Mouse (Mus musculus) liver, adult (tissue): Measurements from ENCODE around the gene Hccs.

ENCODE experiments used
- GATA4 ChIP-seq: IDR thresholded peaks from 2 replicates; pipeline ENCODE4 v1.6.1; 2014; ENCODE audit warnings: mild to moderate bottlenecking, low read length; ENCODE audit not compliant: insufficient replicate concordance

Hccs gene

GRCm38 (mm10) chrX:169319945-169320667, at the start of gene Hccs:
TSS of gene Hccs (minus strand) at chrX:169320372.
- TF ChIP-seq GATA4 = peak; percentile 17; the same call in 1 of the 2 replicates

- TF ChIP-seq GATA4 = no peak
Observed at GRCm38 (mm10) chrX:169357146-169357772, 37.1 kb upstream of the Hccs start.

- TF ChIP-seq GATA4 = no peak
Observed at GRCm38 (mm10) chrX:169338213-169338612, 18.0 kb upstream of the Hccs start.

GRCm38 (mm10) chrX:169337559-169337958, 17.4 kb upstream of the Hccs start:
- no peak for TF ChIP-seq GATA4

- TF ChIP-seq GATA4 = no peak
Observed at GRCm38 (mm10) chrX:169332264-169332663, 12.1 kb upstream of the Hccs start.

GRCm38 (mm10) chrX:169325929-169326595, 5.9 kb upstream of the Hccs start:
- no peak for TF ChIP-seq GATA4

DNA sequence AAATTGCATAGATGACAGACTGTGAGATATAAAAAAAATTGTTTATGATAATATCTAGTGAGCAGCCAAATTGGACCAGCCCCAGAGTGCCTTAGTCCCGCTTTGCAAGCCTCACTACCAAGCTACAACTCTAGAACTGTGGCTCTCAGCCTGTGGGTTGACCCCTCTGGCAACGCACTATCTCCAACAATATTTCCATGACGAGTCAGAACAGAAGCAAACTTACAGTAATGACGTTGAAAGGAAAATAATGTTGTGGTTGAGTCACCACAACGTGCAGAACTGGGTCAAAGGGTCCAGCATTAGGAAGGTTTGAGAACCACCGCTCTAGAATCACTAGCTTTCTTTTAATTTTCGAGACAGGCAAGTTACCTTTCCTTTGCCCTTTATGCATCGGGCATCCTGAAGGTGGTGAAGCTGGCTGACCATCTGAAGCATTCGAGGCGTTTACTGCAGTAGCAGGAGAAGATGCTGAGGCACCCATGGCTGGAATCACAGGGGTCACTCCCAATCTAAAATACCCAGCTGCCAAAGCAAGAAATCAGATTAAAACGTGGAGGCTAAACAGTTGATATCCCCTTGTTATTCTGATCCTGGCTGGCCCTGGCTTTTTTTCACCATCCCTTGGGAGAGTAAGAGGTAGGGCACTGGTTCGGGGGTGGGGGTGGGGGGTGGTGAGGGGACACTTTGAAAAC, 959 bp downstream of the Hccs start:
- TF ChIP-seq GATA4 = no peak

DNA sequence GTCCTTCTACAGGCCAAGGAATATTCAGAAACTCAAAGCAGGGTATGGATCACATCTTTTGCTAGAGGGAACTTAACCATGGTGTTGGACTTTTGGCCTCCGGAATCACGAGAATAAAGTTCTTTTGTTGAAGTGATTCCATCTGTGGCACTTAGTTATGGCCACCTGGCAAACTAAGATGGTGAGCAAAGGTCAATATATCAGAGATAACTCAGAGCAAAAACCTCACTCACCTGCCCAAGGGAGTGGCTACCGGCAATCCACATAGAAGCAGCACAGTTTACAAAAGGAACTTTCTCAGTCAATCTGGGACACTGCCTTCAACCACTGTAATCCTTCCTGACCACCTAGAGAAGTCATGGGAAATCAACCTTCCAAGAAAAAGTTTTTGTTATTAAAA, 11.6 kb downstream of the Hccs start:
- no peak for TF ChIP-seq GATA4

DNA sequence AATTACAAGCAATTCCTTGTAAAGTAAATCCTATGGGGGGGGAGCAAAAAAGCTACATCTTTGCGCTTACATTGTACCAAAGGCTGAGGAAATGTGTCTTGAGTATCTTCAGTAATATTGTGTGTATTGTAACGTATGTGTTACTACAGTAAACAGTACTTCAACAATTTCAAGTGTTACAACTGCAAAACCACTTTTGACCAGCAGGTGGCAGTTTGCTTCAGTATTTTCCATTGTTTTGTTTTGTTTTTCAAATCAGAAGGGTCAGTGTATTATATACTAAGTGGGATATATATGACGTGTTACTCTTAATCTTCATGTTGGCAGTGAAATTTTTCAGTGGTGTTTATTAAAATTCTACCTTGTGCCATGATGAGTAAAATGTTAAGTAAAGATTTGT, 16.2 kb downstream of the Hccs start:
- TF ChIP-seq GATA4 = no peak

- no peak for TF ChIP-seq GATA4
Observed at GRCm38 (mm10) chrX:169302271-169303045, 17.7 kb downstream of the Hccs start.

DNA sequence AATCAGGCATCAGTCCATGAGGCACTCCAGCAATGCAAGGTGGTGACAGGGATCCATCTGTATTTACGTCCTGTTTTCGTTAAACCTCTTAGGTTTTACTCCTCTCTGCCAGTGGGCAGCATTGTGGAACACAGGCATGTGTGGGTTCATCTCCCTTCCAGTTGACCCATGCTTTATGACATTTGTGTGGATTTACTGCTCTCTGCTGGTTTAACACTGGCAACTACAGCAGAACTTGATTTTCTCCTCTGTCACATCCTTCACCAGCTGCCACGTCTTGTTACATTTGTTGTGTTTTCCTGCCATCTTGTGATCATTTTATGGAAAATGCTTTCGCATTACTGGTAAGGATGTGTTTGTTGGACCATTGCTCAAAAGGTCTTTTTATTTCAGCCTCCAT, 20.6 kb downstream of the Hccs start:
- no peak for TF ChIP-seq GATA4

- no peak for TF ChIP-seq GATA4
Observed at GRCm38 (mm10) chrX:169263433-169264172, 56.6 kb downstream of the Hccs start.

DNA sequence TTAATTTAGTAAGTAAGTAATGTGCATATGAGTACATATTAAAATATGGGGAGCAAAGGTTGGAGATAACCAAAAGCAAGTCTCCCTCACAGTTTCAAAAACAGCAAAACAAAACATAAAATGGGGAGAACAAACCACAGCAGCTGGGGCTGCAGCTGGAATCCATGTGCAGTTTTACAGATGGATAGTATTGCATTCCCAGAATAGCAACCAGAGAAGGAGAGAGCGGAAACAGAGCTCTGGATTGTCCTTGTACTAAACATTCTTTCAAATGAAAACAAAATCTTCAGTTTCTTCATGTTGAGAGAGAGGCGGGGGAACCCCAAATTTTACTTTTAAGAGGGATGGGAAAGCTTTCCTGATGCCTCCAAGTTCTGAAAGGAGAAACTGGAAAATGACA, 58.0 kb downstream of the Hccs start:
- no peak for TF ChIP-seq GATA4

- no peak for TF ChIP-seq GATA4
Observed at GRCm38 (mm10) chrX:169261034-169261433, 59.1 kb downstream of the Hccs start.
